Mouse (Mus musculus): Measurements from ENCODE around the gene Laptm4a. TPM values are rescaled to one million over a fixed set of nuclear protein-coding genes. Genes with fewer than 3 reads are reported as not detected.
"Not testable (repeated sequence)": the region's sequence is repeated elsewhere in the genome, so short reads cannot be mapped to it uniquely, and the experiment has no call there.

The Laptm4a gene
- polyA plus RNA-seq, 1 experiment from 2014 or later, result 61.1 TPM

- ATAC-seq (ENCODE audit: low read depth), result no peak
Measured at GRCm38 (mm10) chr12:8922369-8923124, 1.1 kb downstream of the Laptm4a start.

DNA sequence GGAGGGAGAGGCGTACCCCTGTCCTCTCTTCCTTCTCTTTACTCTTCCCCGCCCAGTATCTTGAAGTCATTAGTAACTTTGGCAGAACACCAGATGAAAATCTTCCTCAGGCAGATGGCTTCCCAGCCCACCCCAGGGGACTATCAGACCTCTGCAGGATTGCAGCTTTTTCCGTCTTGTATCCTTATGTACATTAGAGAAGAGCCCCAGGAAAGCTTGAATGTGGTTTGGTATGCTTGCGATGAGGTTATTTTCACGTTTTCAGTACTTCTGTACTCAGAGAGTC lies 1.6 kb downstream of the Laptm4a start:
- Histone ChIP-seq H3K9me3 (ENCODE audit: control insufficient read depth, low read length) (no peaks in the 10 kb centered on the region), H3K36me3 (ENCODE audit: control insufficient read depth, insufficient read depth, low read length) (no peaks in the 10 kb centered on the region), H3K9ac (replicated peaks; ENCODE audit: low read depth, low read length) (peak overlapping the region; percentile 89), H3K4me3 (ENCODE audit: low read depth, low read length) (peak overlapping the region; percentile 81), H3K4me1 (ENCODE audit: control insufficient read depth, insufficient read depth, low read length) (peaks cover 22% of the 10 kb centered on the region), H3K27me3 (ENCODE audit: control insufficient read depth, insufficient read depth, low read length) (no peaks in the 10 kb centered on the region), H3K27ac (ENCODE audit: low read depth, low read length) (no peak overlapping the region), H3K4me2 (ENCODE audit: low read depth, low read length) (peak overlapping the region; percentile 72)
- 31% methylated on average over 5 of the region's 5 CpGs for WGBS
- ATAC-seq (ENCODE audit: low read depth), result no peak

More at GRCm38 (mm10) chr12:8922369-8923124, 1.1 kb downstream of the Laptm4a start:
- H3K27ac ChIP-seq (ENCODE audit: low read depth, low read length), result peak overlapping the region; percentile 88
- H3K9me3 ChIP-seq (ENCODE audit: control insufficient read depth, low read length), result no peaks in the 10 kb centered on the region
- peaks cover 22% of the 10 kb centered on the region for H3K4me1 ChIP-seq (ENCODE audit: control insufficient read depth, insufficient read depth, low read length)
- peak overlapping the region; percentile 89 for H3K9ac ChIP-seq (replicated peaks; ENCODE audit: low read depth, low read length)
- 6% methylated on average over 30 of the region's 30 CpGs for WGBS
- no peaks in the 10 kb centered on the region for H3K27me3 ChIP-seq (ENCODE audit: control insufficient read depth, insufficient read depth, low read length)
- H3K4me3 ChIP-seq (ENCODE audit: low read depth, low read length), result peak overlapping the region; percentile 81
- no peaks in the 10 kb centered on the region for H3K36me3 ChIP-seq (ENCODE audit: control insufficient read depth, insufficient read depth, low read length)
- peak overlapping the region; percentile 72 for H3K4me2 ChIP-seq (ENCODE audit: low read depth, low read length)

- WGBS, result 54% methylated on average over 2 of the region's 2 CpGs
Measured at GRCm38 (mm10) chr12:8923603-8924002, 2.1 kb downstream of the Laptm4a start.

DNA sequence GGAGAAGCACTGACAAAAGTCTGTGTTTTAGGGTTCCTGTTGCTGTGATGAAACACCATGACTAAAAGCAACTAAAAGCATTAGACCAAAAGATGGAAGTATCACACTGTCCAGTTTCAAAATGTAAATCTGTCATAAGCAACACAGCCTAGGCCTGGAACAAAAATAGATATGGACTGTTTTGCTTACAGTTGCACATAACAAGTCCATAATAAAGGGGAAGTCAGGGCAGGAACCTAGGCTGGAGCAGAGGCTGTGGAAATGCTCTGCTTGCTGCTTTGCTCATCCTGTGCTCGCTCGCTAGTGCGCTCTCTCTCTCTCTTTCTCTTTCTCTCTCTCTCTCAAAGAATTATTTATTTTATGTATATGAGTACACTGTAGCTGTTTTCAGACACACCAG lies 6.2 kb downstream of the Laptm4a start:
- Histone ChIP-seq H3K4me1 (ENCODE audit: control insufficient read depth, insufficient read depth, low read length) (peaks cover 19% of the 10 kb centered on the region), H3K9me3 (ENCODE audit: control insufficient read depth, low read length) (no peaks in the 10 kb centered on the region), H3K27ac (ENCODE audit: low read depth, low read length) (no peak overlapping the region), H3K4me3 (ENCODE audit: low read depth, low read length) (no peak overlapping the region), H3K4me2 (ENCODE audit: low read depth, low read length) (no peak overlapping the region), H3K27me3 (ENCODE audit: control insufficient read depth, insufficient read depth, low read length) (no peaks in the 10 kb centered on the region), H3K9ac (replicated peaks; ENCODE audit: low read depth, low read length) (no peak overlapping the region), H3K36me3 (ENCODE audit: control insufficient read depth, insufficient read depth, low read length) (no peaks in the 10 kb centered on the region)
- 98% methylated on average over 3 of the region's 3 CpGs for WGBS
- ATAC-seq (ENCODE audit: low read depth), result no peak

More at GRCm38 (mm10) chr12:8923603-8924002, 2.1 kb downstream of the Laptm4a start:
- no peaks in the 10 kb centered on the region for H3K36me3 ChIP-seq (ENCODE audit: control insufficient read depth, insufficient read depth, low read length)
- peak overlapping the region; percentile 72 for H3K4me2 ChIP-seq (ENCODE audit: low read depth, low read length)
- no peaks in the 10 kb centered on the region for H3K27me3 ChIP-seq (ENCODE audit: control insufficient read depth, insufficient read depth, low read length)
- ATAC-seq (ENCODE audit: low read depth), result no peak
- no peak overlapping the region; the same call in 1 of the 2 replicates for H3K9ac ChIP-seq (replicated peaks; ENCODE audit: low read depth, low read length)
- no peak overlapping the region for H3K27ac ChIP-seq (ENCODE audit: low read depth, low read length)
- peaks cover 22% of the 10 kb centered on the region for H3K4me1 ChIP-seq (ENCODE audit: control insufficient read depth, insufficient read depth, low read length)
- H3K4me3 ChIP-seq (ENCODE audit: low read depth, low read length), result peak overlapping the region; percentile 81
- H3K9me3 ChIP-seq (ENCODE audit: control insufficient read depth, low read length), result no peaks in the 10 kb centered on the region

DNA sequence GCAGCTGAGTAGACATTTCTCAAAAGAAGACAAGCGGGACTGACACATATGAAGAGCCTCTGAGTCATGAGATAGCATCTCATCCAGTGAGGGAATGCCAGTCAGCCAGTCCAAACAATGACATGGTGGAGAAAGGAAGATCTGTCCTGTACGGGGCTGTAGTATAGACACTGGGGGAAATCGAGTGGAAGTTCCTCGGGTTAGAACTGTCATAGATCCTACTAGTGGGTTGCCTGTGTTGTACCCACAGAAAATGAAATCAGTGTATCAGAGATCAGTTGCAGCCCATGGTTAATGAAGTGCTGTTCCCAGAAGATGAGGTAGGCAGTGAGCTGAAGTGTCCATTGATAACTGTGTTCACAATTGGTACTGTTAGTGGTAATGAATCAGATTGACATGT lies 7.3 kb downstream of the Laptm4a start:
- Histone ChIP-seq H3K27me3 (ENCODE audit: control insufficient read depth, insufficient read depth, low read length) (no peaks in the 10 kb centered on the region), H3K9ac (replicated peaks; ENCODE audit: low read depth, low read length) (no peak overlapping the region), H3K9me3 (ENCODE audit: control insufficient read depth, low read length) (no peaks in the 10 kb centered on the region), H3K4me2 (ENCODE audit: low read depth, low read length) (no peak overlapping the region), H3K27ac (ENCODE audit: low read depth, low read length) (no peak overlapping the region), H3K4me3 (ENCODE audit: low read depth, low read length) (no peak overlapping the region), H3K4me1 (ENCODE audit: control insufficient read depth, insufficient read depth, low read length) (peaks cover 9% of the 10 kb centered on the region), H3K36me3 (ENCODE audit: control insufficient read depth, insufficient read depth, low read length) (no peaks in the 10 kb centered on the region)
- 79% methylated on average over 4 of the region's 4 CpGs for WGBS
- no peak for ATAC-seq (ENCODE audit: low read depth)

GRCm38 (mm10) chr12:8931083-8931482 lies 9.6 kb downstream of the Laptm4a start:
- H3K4me2 ChIP-seq (ENCODE audit: low read depth, low read length), result no peak overlapping the region
- peaks cover 14% of the 10 kb centered on the region; the same call in 1 of the 2 replicates for H3K36me3 ChIP-seq (ENCODE audit: control insufficient read depth, insufficient read depth, low read length)
- H3K4me1 ChIP-seq (ENCODE audit: control insufficient read depth, insufficient read depth, low read length), result no peaks in the 10 kb centered on the region
- no peak overlapping the region for H3K4me3 ChIP-seq (ENCODE audit: low read depth, low read length)
- no peak overlapping the region for H3K27ac ChIP-seq (ENCODE audit: low read depth, low read length)
- 88% methylated on average over 4 of the region's 4 CpGs for WGBS
- H3K9ac ChIP-seq (replicated peaks; ENCODE audit: low read depth, low read length), result no peak overlapping the region
- no peak for ATAC-seq (ENCODE audit: low read depth)
- no peaks in the 10 kb centered on the region for H3K9me3 ChIP-seq (ENCODE audit: control insufficient read depth, low read length)
- no peaks in the 10 kb centered on the region for H3K27me3 ChIP-seq (ENCODE audit: control insufficient read depth, insufficient read depth, low read length)

- WGBS, result 46% methylated on average over 5 of the region's 5 CpGs
- ATAC-seq (ENCODE audit: low read depth), result peak; percentile 77; the same call in 1 of the 2 replicates
- peaks cover 42% of the 10 kb centered on the region for H3K36me3 ChIP-seq (ENCODE audit: control insufficient read depth, insufficient read depth, low read length)
- no peaks in the 10 kb centered on the region for H3K4me1 ChIP-seq (ENCODE audit: control insufficient read depth, insufficient read depth, low read length)
- H3K4me3 ChIP-seq (ENCODE audit: low read depth, low read length), result no peak overlapping the region
- no peak overlapping the region for H3K9ac ChIP-seq (replicated peaks; ENCODE audit: low read depth, low read length)
- H3K27me3 ChIP-seq (ENCODE audit: control insufficient read depth, insufficient read depth, low read length), result no peaks in the 10 kb centered on the region
- H3K9me3 ChIP-seq (ENCODE audit: control insufficient read depth, low read length), result no peaks in the 10 kb centered on the region
- no peak overlapping the region for H3K4me2 ChIP-seq (ENCODE audit: low read depth, low read length)
- H3K27ac ChIP-seq (ENCODE audit: low read depth, low read length), result no peak overlapping the region
Measured at GRCm38 (mm10) chr12:8935349-8935748, 13.9 kb downstream of the Laptm4a start.

GRCm38 (mm10) chr12:8936210-8936609 lies 14.7 kb downstream of the Laptm4a start:
- not testable (repeated sequence) for H3K9ac ChIP-seq (replicated peaks; ENCODE audit: low read depth, low read length); H3K27ac ChIP-seq (ENCODE audit: low read depth, low read length); H3K9me3 ChIP-seq (ENCODE audit: control insufficient read depth, low read length); H3K4me3 ChIP-seq (ENCODE audit: low read depth, low read length); H3K4me2 ChIP-seq (ENCODE audit: low read depth, low read length); H3K27me3 ChIP-seq (ENCODE audit: control insufficient read depth, insufficient read depth, low read length); H3K4me1 ChIP-seq (ENCODE audit: control insufficient read depth, insufficient read depth, low read length); ATAC-seq (ENCODE audit: low read depth)
- WGBS, result 85% methylated on average over 4 of the region's 4 CpGs
- peaks cover 42% of the 10 kb centered on the region for H3K36me3 ChIP-seq (ENCODE audit: control insufficient read depth, insufficient read depth, low read length)

GRCm38 (mm10) chr12:8939490-8939889 lies 18.0 kb downstream of the Laptm4a start:
- Histone ChIP-seq H3K4me3 (ENCODE audit: low read depth, low read length) (no peak overlapping the region), H3K27ac (ENCODE audit: low read depth, low read length) (no peak overlapping the region), H3K4me1 (ENCODE audit: control insufficient read depth, insufficient read depth, low read length) (no peaks in the 10 kb centered on the region), H3K9me3 (ENCODE audit: control insufficient read depth, low read length) (no peaks in the 10 kb centered on the region), H3K9ac (replicated peaks; ENCODE audit: low read depth, low read length) (no peak overlapping the region), H3K4me2 (ENCODE audit: low read depth, low read length) (no peak overlapping the region), H3K27me3 (ENCODE audit: control insufficient read depth, insufficient read depth, low read length) (no peaks in the 10 kb centered on the region), H3K36me3 (ENCODE audit: control insufficient read depth, insufficient read depth, low read length) (peaks cover 42% of the 10 kb centered on the region)
- WGBS, result 96% methylated on average over 4 of the region's 4 CpGs
- ATAC-seq (ENCODE audit: low read depth), result no peak
